Mouse (Mus musculus) embryo, embryonic 11 days (tissue): ENCODE measurements around the gene Mbl1.

Source experiments
- DNase-seq: peaks from one replicate; pipeline ENCODE4 v3.0.0-alpha.2; 2015

The Mbl1 gene

GRCm38 (mm10) chr14:41198037-41198730, 46.9 kb downstream of the Mbl1 start:
- no peak for DNase-seq
